Mouse (Mus musculus): ENCODE results near the gene Scaf1. TPM values are rescaled to one million over a fixed set of nuclear protein-coding genes. Genes with fewer than 3 reads are reported as not detected.

The Scaf1 gene
- polyA plus RNA-seq, 1 experiment, result 147 TPM

- TF ChIP-seq POLR2A (IDR thresholded peaks at IDR 0.05; ENCODE audit: borderline replicate concordance, extremely low read depth, insufficient read depth, insufficient read length, poor library complexity, severe bottlenecking), result no peak
- no peak for TF ChIP-seq CTCF (IDR thresholded peaks at IDR 0.05; ENCODE audit: borderline replicate concordance, extremely low read depth, insufficient read depth, insufficient read length)
- DNase-seq (ENCODE audit: low read depth), result peak; percentile 98
Observed at GRCm38 (mm10) chr7:44997231-44997939, 18.8 kb downstream of the Scaf1 start, which contains the start of gene Irf3. Gene Irf3 (plus strand): TSS chr7:44997648.

- TF ChIP-seq CTCF (IDR thresholded peaks at IDR 0.05; ENCODE audit: borderline replicate concordance, extremely low read depth, insufficient read depth, insufficient read length) (no peak), POLR2A (IDR thresholded peaks at IDR 0.05; ENCODE audit: borderline replicate concordance, extremely low read depth, insufficient read depth, insufficient read length, poor library complexity, severe bottlenecking) (no peak)
- DNase-seq (ENCODE audit: low read depth), result no peak
Observed at GRCm38 (mm10) chr7:44996672-44997071, 19.5 kb downstream of the Scaf1 start.

GRCm38 (mm10) chr7:44986879-44987718 is 29.1 kb downstream of the Scaf1 start:
- DNase-seq (ENCODE audit: low read depth), result no peak
- TF ChIP-seq POLR2A (IDR thresholded peaks at IDR 0.05; ENCODE audit: borderline replicate concordance, extremely low read depth, insufficient read depth, insufficient read length, poor library complexity, severe bottlenecking), result peak; percentile 41; the same call in 1 of the 2 replicates
- no peak for TF ChIP-seq CTCF (IDR thresholded peaks at IDR 0.05; ENCODE audit: borderline replicate concordance, extremely low read depth, insufficient read depth, insufficient read length)

- peak; percentile 100 for DNase-seq (ENCODE audit: low read depth)
- TF ChIP-seq POLR2A (IDR thresholded peaks at IDR 0.05; ENCODE audit: borderline replicate concordance, extremely low read depth, insufficient read depth, insufficient read length, poor library complexity, severe bottlenecking), result peak; percentile 86; the same call in 1 of the 2 replicates
- no peak for TF ChIP-seq CTCF (IDR thresholded peaks at IDR 0.05; ENCODE audit: borderline replicate concordance, extremely low read depth, insufficient read depth, insufficient read length)
Observed at GRCm38 (mm10) chr7:44986192-44986878, 29.8 kb downstream of the Scaf1 start, which contains the start of gene Prmt1. Gene Prmt1 (minus strand): TSS chr7:44986568.

GRCm38 (mm10) chr7:44985595-44986191 is 30.5 kb downstream of the Scaf1 start:
- peak; percentile 47; the same call in 1 of the 2 replicates for TF ChIP-seq CTCF (IDR thresholded peaks at IDR 0.05; ENCODE audit: borderline replicate concordance, extremely low read depth, insufficient read depth, insufficient read length)
- TF ChIP-seq POLR2A (IDR thresholded peaks at IDR 0.05; ENCODE audit: borderline replicate concordance, extremely low read depth, insufficient read depth, insufficient read length, poor library complexity, severe bottlenecking), result no peak
- DNase-seq (ENCODE audit: low read depth), result peak; percentile 81

- TF ChIP-seq CTCF (IDR thresholded peaks at IDR 0.05; ENCODE audit: borderline replicate concordance, extremely low read depth, insufficient read depth, insufficient read length), result no peak
- no peak for TF ChIP-seq POLR2A (IDR thresholded peaks at IDR 0.05; ENCODE audit: borderline replicate concordance, extremely low read depth, insufficient read depth, insufficient read length, poor library complexity, severe bottlenecking)
- no peak for DNase-seq (ENCODE audit: low read depth)
Observed at GRCm38 (mm10) chr7:44984833-44985164, 31.4 kb downstream of the Scaf1 start.

- DNase-seq (ENCODE audit: low read depth), result no peak
- TF ChIP-seq CTCF (IDR thresholded peaks at IDR 0.05; ENCODE audit: borderline replicate concordance, extremely low read depth, insufficient read depth, insufficient read length) (no peak), POLR2A (IDR thresholded peaks at IDR 0.05; ENCODE audit: borderline replicate concordance, extremely low read depth, insufficient read depth, insufficient read length, poor library complexity, severe bottlenecking) (no peak)
Observed at GRCm38 (mm10) chr7:44983944-44984832, 32.0 kb downstream of the Scaf1 start.

- DNase-seq (ENCODE audit: low read depth), result peak; percentile 83
- TF ChIP-seq CTCF (IDR thresholded peaks at IDR 0.05; ENCODE audit: borderline replicate concordance, extremely low read depth, insufficient read depth, insufficient read length), result peak; percentile 99
- no peak for TF ChIP-seq POLR2A (IDR thresholded peaks at IDR 0.05; ENCODE audit: borderline replicate concordance, extremely low read depth, insufficient read depth, insufficient read length, poor library complexity, severe bottlenecking)
Observed at GRCm38 (mm10) chr7:44983085-44983484, 33.1 kb downstream of the Scaf1 start.

- TF ChIP-seq CTCF (IDR thresholded peaks at IDR 0.05; ENCODE audit: borderline replicate concordance, extremely low read depth, insufficient read depth, insufficient read length) (no peak), POLR2A (IDR thresholded peaks at IDR 0.05; ENCODE audit: borderline replicate concordance, extremely low read depth, insufficient read depth, insufficient read length, poor library complexity, severe bottlenecking) (no peak)
- no peak for DNase-seq (ENCODE audit: low read depth)
Observed at GRCm38 (mm10) chr7:44981539-44981938, 34.6 kb downstream of the Scaf1 start.

GRCm38 (mm10) chr7:44978300-44978699 is 37.9 kb downstream of the Scaf1 start:
- no peak for DNase-seq (ENCODE audit: low read depth)
- no peak for TF ChIP-seq POLR2A (IDR thresholded peaks at IDR 0.05; ENCODE audit: borderline replicate concordance, extremely low read depth, insufficient read depth, insufficient read length, poor library complexity, severe bottlenecking)
- no peak for TF ChIP-seq CTCF (IDR thresholded peaks at IDR 0.05; ENCODE audit: borderline replicate concordance, extremely low read depth, insufficient read depth, insufficient read length)
